Mouse (Mus musculus) embryonic fibroblast, embryonic 13.5 days (primary cell): ENCODE data around the gene Il24. TPM values are rescaled to one million over a fixed set of nuclear protein-coding genes. Genes with fewer than 3 reads are reported as not detected.

Experiments used
- H3K27ac ChIP-seq: 2 replicates; pipeline ENCODE4 v1.5.1; 2012; ENCODE audit warnings: low read length, control low read depth, inconsistent platforms; ENCODE audit not compliant: insufficient read depth
- H3K4me1 ChIP-seq: 2 replicates; pipeline ENCODE4 v1.6.1; 2011; ENCODE audit warnings: low read length; ENCODE audit not compliant: control insufficient read depth, insufficient read depth
- H3K4me3 ChIP-seq: 2 replicates; pipeline ENCODE4 v1.5.1; 2011; ENCODE audit warnings: mild to moderate bottlenecking, control low read depth, low read length; ENCODE audit not compliant: insufficient read depth
- CTCF ChIP-seq: IDR thresholded peaks from 2 replicates; pipeline ENCODE4 v1.5.1; 2011; ENCODE audit warnings: mild to moderate bottlenecking, control low read depth, low read length, moderate library complexity, borderline replicate concordance; ENCODE audit not compliant: insufficient read depth
- POLR2A ChIP-seq: IDR thresholded peaks from 2 replicates; pipeline ENCODE4 v1.6.1; 2011; ENCODE audit warnings: low read depth, mild to moderate bottlenecking, control low read depth, low read length, moderate library complexity
- polyA plus RNA-seq: library from polyadenylated mRNA; stranded (reverse); fragments of >200 nt; gene quantifications from 2 replicates; pipeline ENCODE4 v1.2.4, GENCODE M21; 2011; ENCODE audit warnings: low read depth; ENCODE audit not compliant: missing spikeins, insufficient read length

Gene Il24
- polyA plus RNA-seq, 1 experiment: not detected

DNA sequence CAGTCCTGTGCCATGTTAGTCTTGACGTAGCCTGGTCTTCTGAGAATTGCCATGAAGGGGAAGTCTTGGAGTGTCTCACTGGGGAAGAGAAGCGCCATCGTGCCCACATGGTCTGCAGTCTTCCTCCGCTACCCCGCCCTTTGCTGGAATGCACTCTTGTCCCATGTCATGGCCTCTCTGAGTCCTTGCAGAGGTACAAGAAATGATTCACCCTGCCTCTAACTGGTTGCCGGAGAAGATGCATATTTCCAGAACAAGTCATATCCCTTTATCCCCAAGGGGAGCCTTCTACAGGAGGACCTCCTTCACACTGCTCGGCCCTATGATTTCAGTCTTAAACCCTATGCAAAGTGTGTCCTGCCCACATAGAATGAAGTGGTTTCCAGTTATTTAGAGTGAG lies 7.3 kb downstream of the Il24 start:
- H3K4me3 ChIP-seq: no peak overlapping the region

GRCm38 (mm10) chr1:130877889-130878614 lies 9.2 kb downstream of the Il24 start:
- Histone ChIP-seq H3K4me3 (no peak overlapping the region), H3K27ac (no peak overlapping the region)

More for the DNA sequence above, 7.3 kb downstream of the Il24 start:
- H3K27ac ChIP-seq: no peak overlapping the region
- no peaks in the 10 kb centered on the region for H3K4me1 ChIP-seq
- no peak for TF ChIP-seq POLR2A
- no peak for TF ChIP-seq CTCF

DNA sequence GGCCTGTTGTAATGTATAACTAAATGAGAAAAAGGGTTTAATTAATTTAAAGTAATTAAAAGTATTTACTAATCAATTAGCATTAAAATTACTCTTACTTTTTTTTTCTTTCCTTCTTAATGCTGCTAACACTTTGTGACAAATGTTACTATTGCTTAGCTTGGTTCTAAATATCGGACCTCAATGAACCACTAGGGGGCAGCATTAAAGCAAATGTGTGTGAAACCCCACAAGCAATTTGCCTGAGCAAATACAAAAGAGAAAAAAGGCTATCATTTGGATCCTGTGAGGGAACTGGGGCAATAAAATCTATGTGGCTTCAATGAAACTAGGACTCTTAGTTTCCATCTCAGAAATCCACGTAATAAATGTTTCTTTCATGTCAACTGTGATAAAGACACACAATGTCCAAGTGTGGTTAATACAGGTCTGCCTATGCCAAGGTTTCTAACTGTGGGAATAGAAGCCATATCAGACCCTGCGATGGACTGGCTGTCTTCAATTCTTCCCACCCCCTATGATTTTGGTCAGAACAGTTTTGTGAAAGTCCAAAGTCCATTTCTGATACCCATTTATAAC lies 10.2 kb downstream of the Il24 start:
- TF ChIP-seq POLR2A (no peak), CTCF (no peak)
- Histone ChIP-seq H3K4me3 (no peak overlapping the region), H3K27ac (no peak overlapping the region), H3K4me1 (no peaks in the 10 kb centered on the region)

More at GRCm38 (mm10) chr1:130877889-130878614, 9.2 kb downstream of the Il24 start:
- H3K4me1 ChIP-seq: no peaks in the 10 kb centered on the region
- TF ChIP-seq POLR2A (no peak), CTCF (no peak)

DNA sequence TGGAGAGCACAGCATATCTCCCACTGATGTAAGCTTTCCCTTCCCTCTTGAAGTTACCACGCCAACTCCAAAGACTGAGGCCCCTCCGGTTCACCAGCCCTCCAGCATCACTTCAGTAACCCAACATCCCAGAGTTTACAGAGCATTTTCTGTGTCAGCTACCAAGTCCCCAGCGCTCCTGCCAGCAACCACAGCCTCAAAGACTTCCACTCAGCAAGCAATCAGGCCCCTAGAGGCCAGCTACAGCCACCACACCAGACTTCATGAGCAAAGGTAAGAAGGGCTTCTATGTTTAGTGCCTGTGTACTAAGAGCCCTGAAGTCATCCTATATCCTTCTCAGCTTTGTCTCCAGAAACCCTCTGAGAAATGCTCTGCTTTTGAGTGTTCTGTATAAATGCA lies 11.3 kb downstream of the Il24 start:
- no peak overlapping the region for H3K27ac ChIP-seq
- no peak overlapping the region for H3K4me3 ChIP-seq
- H3K4me1 ChIP-seq: no peaks in the 10 kb centered on the region
- TF ChIP-seq POLR2A: no peak
- TF ChIP-seq CTCF: no peak

DNA sequence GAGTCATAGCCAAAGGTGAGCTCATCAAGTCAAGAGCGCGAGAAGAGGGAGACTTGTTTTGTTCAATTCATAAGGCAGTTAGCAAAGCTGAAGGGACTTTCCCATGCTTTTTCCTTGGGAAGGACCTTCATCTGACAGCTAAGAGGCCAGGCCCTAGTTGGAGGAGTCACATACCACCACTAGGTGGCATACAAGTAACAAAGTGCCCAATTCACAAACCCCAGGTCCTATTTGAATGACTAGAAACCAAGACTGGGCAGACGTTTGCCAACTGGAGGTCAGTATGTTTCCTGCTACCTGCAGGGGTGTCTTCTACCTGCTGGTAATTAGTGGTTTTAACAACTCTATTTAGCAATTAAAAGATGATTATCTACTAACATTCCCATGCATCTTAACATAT lies 12.1 kb downstream of the Il24 start:
- no peaks in the 10 kb centered on the region for H3K4me1 ChIP-seq
- H3K27ac ChIP-seq: no peak overlapping the region
- H3K4me3 ChIP-seq: no peak overlapping the region
- TF ChIP-seq POLR2A (no peak), CTCF (peak; percentile 29; the same call in 1 of the 2 replicates)

- no peak overlapping the region for H3K4me3 ChIP-seq
- H3K27ac ChIP-seq: no peak overlapping the region
- TF ChIP-seq CTCF (no peak), POLR2A (no peak)
- H3K4me1 ChIP-seq: no peaks in the 10 kb centered on the region
Measured at GRCm38 (mm10) chr1:130872912-130873311, 14.3 kb downstream of the Il24 start.

DNA sequence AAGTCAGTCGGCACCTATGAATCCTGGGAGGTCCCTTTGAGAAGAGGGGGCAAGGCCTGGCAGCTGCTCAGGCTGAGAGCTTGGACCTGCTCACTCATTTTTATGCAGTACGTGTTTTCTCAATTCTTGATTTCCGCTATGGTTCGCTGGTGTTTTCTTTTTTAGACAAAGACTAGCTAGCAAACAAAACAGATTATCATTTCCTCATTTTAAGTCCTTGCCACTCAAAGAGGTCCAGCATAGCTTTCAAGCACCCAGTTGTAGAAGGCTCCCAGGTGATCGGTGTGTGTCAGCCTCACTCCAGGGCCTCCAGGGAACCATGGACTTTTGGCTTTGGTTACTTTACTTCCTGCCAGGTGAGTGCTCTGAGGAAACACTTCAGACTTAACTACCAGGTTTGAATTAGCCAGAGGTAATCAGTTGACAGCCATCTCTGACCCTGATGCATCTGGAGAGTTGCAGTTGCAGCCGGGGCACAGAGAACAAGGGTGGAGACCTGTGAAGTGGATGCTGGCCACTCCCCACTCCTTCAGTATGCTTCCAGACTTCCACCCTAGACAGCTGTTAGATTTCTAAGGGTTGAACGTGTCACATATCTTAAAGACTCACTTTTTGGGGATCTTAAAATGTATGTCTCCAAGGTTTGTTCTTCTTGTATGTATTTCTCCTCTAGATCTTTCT lies 21.6 kb downstream of the Il24 start, which contains the start of gene Fcmr:
Gene Fcmr, plus strand, starts transcription at position 129 of the 681 bp plus-strand sequence.
- no peak within 1 kb of the TSS for H3K27ac ChIP-seq
- no peak within 1 kb of the TSS for H3K4me3 ChIP-seq
- no peaks in the 10 kb centered on the region for H3K4me1 ChIP-seq
- TF ChIP-seq POLR2A: no peak
- no peak for TF ChIP-seq CTCF

DNA sequence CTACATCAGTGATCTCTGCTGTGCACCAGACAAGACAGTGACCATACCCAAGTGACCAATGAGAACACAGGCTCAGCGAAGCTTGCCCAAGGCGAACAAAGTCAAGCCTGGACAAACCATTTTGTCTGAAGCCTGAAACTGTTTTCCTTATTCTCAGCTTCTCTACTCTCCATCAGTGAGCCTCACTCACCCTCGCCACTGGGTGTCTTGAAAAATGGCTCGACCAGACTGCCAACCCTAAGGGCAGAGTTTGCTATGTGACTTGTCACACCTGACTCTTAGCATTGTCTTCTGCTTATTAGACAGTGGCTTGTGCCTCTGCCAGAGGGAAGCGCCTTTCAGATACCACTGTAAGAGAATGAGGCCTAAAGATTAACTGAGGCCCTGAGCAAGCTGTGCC lies 22.5 kb downstream of the Il24 start:
- Histone ChIP-seq H3K27ac (no peak overlapping the region), H3K4me1 (no peaks in the 10 kb centered on the region), H3K4me3 (no peak overlapping the region)
- no peak for TF ChIP-seq CTCF
- TF ChIP-seq POLR2A: no peak

DNA sequence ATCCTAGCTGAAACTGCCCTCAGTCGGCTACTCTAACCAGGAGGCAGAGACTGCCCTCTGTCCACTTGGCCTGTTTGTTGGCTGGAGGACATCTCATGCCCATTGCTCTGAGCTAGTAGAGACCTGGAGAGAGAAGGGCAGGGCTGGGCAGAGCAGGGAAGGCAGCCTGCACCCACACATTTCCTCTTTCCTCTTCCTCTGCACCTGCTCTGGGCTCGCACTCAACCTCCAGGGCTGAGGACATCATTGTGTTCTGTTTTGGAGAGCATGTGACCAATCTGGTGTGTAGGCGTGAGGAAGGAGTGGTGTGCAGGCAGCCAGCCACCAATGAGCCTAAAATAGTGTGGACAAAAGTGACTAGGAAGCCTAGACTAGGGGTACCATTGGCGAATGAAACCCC lies 23.0 kb downstream of the Il24 start:
- H3K4me1 ChIP-seq: no peaks in the 10 kb centered on the region
- H3K27ac ChIP-seq: no peak overlapping the region
- H3K4me3 ChIP-seq: no peak overlapping the region
- TF ChIP-seq CTCF: no peak
- no peak for TF ChIP-seq POLR2A

DNA sequence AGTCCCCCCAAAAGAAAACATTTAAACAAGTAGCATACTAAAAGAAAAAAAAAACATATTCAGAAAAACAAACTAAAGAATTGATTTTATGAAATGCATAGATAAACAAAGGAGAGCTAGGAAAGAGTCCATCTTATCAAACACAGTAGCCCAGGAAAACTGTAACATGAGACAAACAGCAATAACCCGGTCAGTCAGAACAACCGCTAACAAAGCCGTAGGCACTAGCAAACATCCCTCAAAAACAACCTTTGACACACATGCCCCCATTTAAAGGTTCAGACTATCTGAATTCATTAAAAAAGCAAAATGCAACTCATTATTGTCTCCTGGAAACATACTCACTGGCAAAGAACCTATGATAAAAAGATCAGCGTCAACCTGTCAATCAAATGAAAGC lies 29.8 kb downstream of the Il24 start:
- Histone ChIP-seq H3K27ac (no peak overlapping the region), H3K4me1 (no peaks in the 10 kb centered on the region), H3K4me3 (no peak overlapping the region)
- no peak for TF ChIP-seq POLR2A
- no peak for TF ChIP-seq CTCF
